Mouse (Mus musculus) CH12.LX (cell line): ENCODE results near the gene Rasa3. TPM values are rescaled to one million over a fixed set of nuclear protein-coding genes. Genes with fewer than 3 reads are reported as not detected.

Experiments used
- DNase-seq: peaks from one replicate; pipeline ENCODE4 v3.0.0-alpha.2; 2013; ENCODE audit errors: extremely low read depth
- H3K27ac ChIP-seq: 2 replicates; pipeline ENCODE4 v1.5.1; 2012; ENCODE audit warnings: low read depth, mild to moderate bottlenecking, control low read depth, moderate library complexity; ENCODE audit not compliant: insufficient read depth
- H3K27me3 ChIP-seq: replicated peaks from 2 replicates; pipeline ENCODE3; 2012; ENCODE audit warnings: inconsistent platforms
- H3K36me3 ChIP-seq, 2 experiments: replicated peaks in 1 of 2; 2 replicates each; pipeline versions ENCODE3 to v1.6.1; 2012; ENCODE audit warnings: inconsistent platforms in 1 of 2, low read length in 1 of 2, mild to moderate bottlenecking in 1 of 2, mixed read lengths in 1 of 2, moderate library complexity in 1 of 2; ENCODE audit not compliant: control insufficient read depth in 1 of 2, insufficient read depth in 1 of 2
- H3K4me1 ChIP-seq, 2 experiments: 2 replicates each; pipeline ENCODE4 v1.6.1; 2012; ENCODE audit warnings: inconsistent platforms in 1 of 2, moderate library complexity in 1 of 2; ENCODE audit not compliant: insufficient read depth in 2 of 2, control insufficient read depth in 1 of 2
- H3K4me2 ChIP-seq: 2 replicates; pipeline ENCODE4 v1.6.1; 2012; ENCODE audit warnings: low read depth, mild to moderate bottlenecking, control low read depth; ENCODE audit not compliant: poor library complexity, insufficient read depth, severe bottlenecking
- H3K4me3 ChIP-seq, 3 experiments: fragments of 150-350 bp in 1 of 3; sonication (generic) in 1 of 3; replicated peaks in 1 of 3; 2 replicates each; pipeline versions ENCODE3 to v1.5.1; 2011 to 2012; ENCODE audit warnings: low read depth in 2 of 3, low read length in 2 of 3, mild to moderate bottlenecking in 2 of 3, moderate library complexity in 2 of 3, control low read depth in 1 of 3, improper control_type of control experiment in 1 of 3, inconsistent platforms in 1 of 3, mixed read lengths in 1 of 3; ENCODE audit not compliant: poor library complexity in 1 of 3
- H3K79me2 ChIP-seq: replicated peaks from 2 replicates; pipeline ENCODE4 v1.6.1; 2012; ENCODE audit warnings: mild to moderate bottlenecking, moderate library complexity; ENCODE audit not compliant: control insufficient read depth, poor library complexity, insufficient read depth, severe bottlenecking; ENCODE audit errors: extremely low read depth
- H3K9ac ChIP-seq: 2 replicates; pipeline ENCODE4 v1.6.1; 2012; ENCODE audit warnings: low read depth, mild to moderate bottlenecking, control low read depth, moderate library complexity; ENCODE audit not compliant: insufficient read depth
- H3K9me3 ChIP-seq: replicated peaks from 2 replicates; pipeline ENCODE3; 2012; ENCODE audit warnings: low read length, inconsistent platforms, mixed read lengths
- BHLHE40 ChIP-seq: IDR thresholded peaks from 2 replicates; pipeline ENCODE4 v1.6.1; 2011; ENCODE audit warnings: mild to moderate bottlenecking, low read depth, low read length, improper control_type of control experiment
- CHD1 ChIP-seq: IDR thresholded peaks from 2 replicates; pipeline ENCODE4 v1.6.1; 2012; ENCODE audit warnings: low read depth, low read length, improper control_type of control experiment, inconsistent platforms
- CHD2 ChIP-seq: IDR thresholded peaks from 2 replicates; pipeline ENCODE4 v1.6.1; 2011; ENCODE audit warnings: low read length, improper control_type of control experiment
- CTCF ChIP-seq, 2 experiments: IDR thresholded peaks in 1 of 2; conservative IDR thresholded peaks in 1 of 2; 2 replicates each; pipeline ENCODE4 v1.5.1; 2011 to 2012; ENCODE audit warnings: low read depth in 2 of 2, low read length in 2 of 2, improper control_type of control experiment in 1 of 2, inconsistent platforms in 1 of 2, mild to moderate bottlenecking in 1 of 2, moderate library complexity in 1 of 2
- E2F4 ChIP-seq: IDR thresholded peaks from 2 replicates; pipeline ENCODE4 v1.6.1; 2011; ENCODE audit warnings: low read depth, low read length, improper control_type of control experiment; ENCODE audit not compliant: insufficient replicate concordance
- ELF1 ChIP-seq: IDR thresholded peaks from 2 replicates; pipeline ENCODE4 v1.6.1; 2014; ENCODE audit warnings: low read depth, mild to moderate bottlenecking, inconsistent platforms, low read length, improper control_type of control experiment
- EP300 ChIP-seq: IDR thresholded peaks from 2 replicates; pipeline ENCODE4 v1.6.1; 2011; ENCODE audit warnings: low read length, improper control_type of control experiment
- ETS1 ChIP-seq: conservative IDR thresholded peaks from 2 replicates; pipeline ENCODE4 v1.6.1; 2012; ENCODE audit warnings: low read depth, mild to moderate bottlenecking, inconsistent platforms, low read length, improper control_type of control experiment, moderate library complexity
- GABPA ChIP-seq: IDR thresholded peaks from 2 replicates; pipeline ENCODE4 v1.6.1; 2012; ENCODE audit warnings: low read depth, low read length, improper control_type of control experiment, inconsistent platforms; ENCODE audit not compliant: insufficient replicate concordance
- HCFC1 ChIP-seq: IDR thresholded peaks from 2 replicates; pipeline ENCODE4 v1.6.1; 2012; ENCODE audit warnings: low read depth, mild to moderate bottlenecking, inconsistent platforms, low read length, improper control_type of control experiment
- IRF4 ChIP-seq: IDR thresholded peaks from 2 replicates; pipeline ENCODE4 v1.6.1; 2014; ENCODE audit warnings: low read depth, mild to moderate bottlenecking, inconsistent platforms, low read length, improper control_type of control experiment
- JUN ChIP-seq: IDR thresholded peaks from 2 replicates; pipeline ENCODE4 v1.6.1; 2011; ENCODE audit warnings: low read depth, mild to moderate bottlenecking, low read length, improper control_type of control experiment, moderate library complexity; ENCODE audit not compliant: insufficient read depth
- JUND ChIP-seq: conservative IDR thresholded peaks from 2 replicates; pipeline ENCODE4 v1.6.1; 2011; ENCODE audit warnings: low read depth, low read length, improper control_type of control experiment
- KAT2A ChIP-seq: IDR thresholded peaks from 2 replicates; pipeline ENCODE4 v1.6.1; 2012; ENCODE audit warnings: low read length, improper control_type of control experiment, inconsistent platforms; ENCODE audit not compliant: insufficient replicate concordance
- MAFK ChIP-seq: IDR thresholded peaks from 2 replicates; pipeline ENCODE4 v1.6.1; 2011; ENCODE audit warnings: low read length, improper control_type of control experiment; ENCODE audit not compliant: insufficient replicate concordance
- MAX ChIP-seq: IDR thresholded peaks from 2 replicates; pipeline ENCODE4 v1.6.1; 2011; ENCODE audit warnings: low read length, improper control_type of control experiment
- MAZ ChIP-seq: IDR thresholded peaks from 2 replicates; pipeline ENCODE4 v1.6.1; 2012; ENCODE audit warnings: low read depth, mild to moderate bottlenecking, inconsistent platforms, low read length, improper control_type of control experiment, moderate library complexity
- MEF2A ChIP-seq: IDR thresholded peaks from 2 replicates; pipeline ENCODE4 v1.6.1; 2014; ENCODE audit warnings: low read depth, mild to moderate bottlenecking, inconsistent platforms, low read length, improper control_type of control experiment, borderline replicate concordance
- MXI1 ChIP-seq: IDR thresholded peaks from 2 replicates; pipeline ENCODE4 v1.6.1; 2011; ENCODE audit warnings: mild to moderate bottlenecking, low read depth, low read length, improper control_type of control experiment
- MYC ChIP-seq: IDR thresholded peaks from 2 replicates; pipeline ENCODE4 v1.6.1; 2011; ENCODE audit warnings: low read depth, mild to moderate bottlenecking, improper control_type of control experiment, low read length
- NELFE ChIP-seq: IDR thresholded peaks from 2 replicates; pipeline ENCODE4 v1.6.1; 2011; ENCODE audit warnings: low read depth, low read length, improper control_type of control experiment
- NRF1 ChIP-seq: IDR thresholded peaks from 2 replicates; pipeline ENCODE4 v1.6.1; 2014; ENCODE audit warnings: low read depth, mild to moderate bottlenecking, inconsistent platforms, low read length, improper control_type of control experiment, moderate library complexity
- PAX5 ChIP-seq: IDR thresholded peaks from 2 replicates; pipeline ENCODE4 v1.6.1; 2012; ENCODE audit warnings: low read length, inconsistent platforms, mixed read lengths
- POLR2A ChIP-seq: IDR thresholded peaks from 2 replicates; pipeline ENCODE4 v1.6.1; 2011; ENCODE audit warnings: low read depth, mild to moderate bottlenecking, improper control_type of control experiment, low read length
- POLR2AphosphoS2 ChIP-seq: IDR thresholded peaks from 2 replicates; pipeline ENCODE4 v1.6.1; 2011; ENCODE audit warnings: low read depth, low read length, improper control_type of control experiment
- RAD21 ChIP-seq: IDR thresholded peaks from 2 replicates; pipeline ENCODE4 v1.6.1; 2011; ENCODE audit warnings: low read depth, mild to moderate bottlenecking, low read length, improper control_type of control experiment, moderate library complexity
- RCOR1 ChIP-seq: conservative IDR thresholded peaks from 2 replicates; pipeline ENCODE4 v1.6.1; 2012; ENCODE audit warnings: low read depth, mild to moderate bottlenecking, inconsistent platforms, low read length, improper control_type of control experiment
- SIN3A ChIP-seq: IDR thresholded peaks from 2 replicates; pipeline ENCODE4 v1.6.1; 2012; ENCODE audit warnings: low read length, improper control_type of control experiment, inconsistent platforms
- SMC3 ChIP-seq: IDR thresholded peaks from 2 replicates; pipeline ENCODE4 v1.6.1; 2011; ENCODE audit warnings: low read depth, low read length, improper control_type of control experiment
- TBP ChIP-seq: conservative IDR thresholded peaks from 2 replicates; pipeline ENCODE4 v1.6.1; 2011; ENCODE audit warnings: low read depth, low read length, improper control_type of control experiment
- TCF12 ChIP-seq: IDR thresholded peaks from 2 replicates; pipeline ENCODE4 v1.6.1; 2014; ENCODE audit warnings: low read depth, mild to moderate bottlenecking, inconsistent platforms, low read length, improper control_type of control experiment
- UBTF ChIP-seq: IDR thresholded peaks from 2 replicates; pipeline ENCODE4 v1.6.1; 2012; ENCODE audit warnings: low read depth, mild to moderate bottlenecking, inconsistent platforms, low read length, improper control_type of control experiment, moderate library complexity
- USF1 ChIP-seq: IDR thresholded peaks from 2 replicates; pipeline ENCODE4 v1.6.1; 2014; ENCODE audit warnings: low read depth, mild to moderate bottlenecking, inconsistent platforms, low read length, improper control_type of control experiment
- USF2 ChIP-seq: conservative IDR thresholded peaks from 2 replicates; pipeline ENCODE4 v1.6.1; 2011; ENCODE audit warnings: low read depth, low read length, improper control_type of control experiment
- ZC3H11A ChIP-seq: IDR thresholded peaks from 2 replicates; pipeline ENCODE4 v1.6.1; 2012; ENCODE audit warnings: low read depth, mild to moderate bottlenecking, inconsistent platforms, low read length, improper control_type of control experiment
- ZKSCAN1 ChIP-seq: IDR thresholded peaks from 2 replicates; pipeline ENCODE4 v1.6.1; 2012; ENCODE audit warnings: low read depth, inconsistent platforms, low read length, improper control_type of control experiment, borderline replicate concordance
- ZMIZ1 ChIP-seq: IDR thresholded peaks from 2 replicates; pipeline ENCODE4 v1.6.1; 2012; ENCODE audit warnings: low read depth, mild to moderate bottlenecking, inconsistent platforms, low read length, improper control_type of control experiment
- ZNF384 ChIP-seq: IDR thresholded peaks from 2 replicates; pipeline ENCODE4 v1.6.1; 2012; ENCODE audit warnings: low read depth, low read length, improper control_type of control experiment, inconsistent platforms
- dilution Hi-C: fragments of 300-500 bp; cut with MboI; formaldehyde crosslinking; loops from 2 replicates; pipeline ENCODE4 v1.14.3; 2020; ENCODE audit warnings: low sequenced_read_pairs; ENCODE audit not compliant: extremely low pct_unique_long_range_greater_than_20kb, extremely low pct_ligation_motif_present
- in situ Hi-C: fragments of 300-500 bp; cut with MboI; formaldehyde crosslinking; loops from 3 replicates; pipeline ENCODE4 v1.14.3; 2019; ENCODE audit warnings: low sequenced_read_pairs, low pct_ligation_motif_present, low pct_unique_long_range_greater_than_20kb, mixed read lengths
- polyA plus RNA-seq: library from polyadenylated mRNA; unstranded; fragments of >175 nt; gene quantifications from 2 replicates; pipeline ENCODE4 v1.2.1, GENCODE M21; 2012; ENCODE audit warnings: low read depth; ENCODE audit not compliant: insufficient read length
- total RNA-seq, 2 experiments: library from RNA; depleted of rRNA; stranded (reverse); fragments of 300-350 nt in 1 of 2; fragments of >200 nt in 1 of 2; gene quantifications; 2 replicates each; pipeline ENCODE4 v1.2.3; 2012 to 2014

The Rasa3 gene
- total and polyA plus RNA-seq, 3 experiments: 12.8 to 28.5 (median 13.6) TPM

- dilution Hi-C loops: no loop called here
- peak overlapping the region; percentile 86 for H3K4me2 ChIP-seq
- H3K9ac ChIP-seq: peak overlapping the region; percentile 67
- DNase-seq: peak; percentile 82
- H3K27ac ChIP-seq: peak overlapping the region; percentile 95
- peaks cover 9 to 62% of the 10 kb centered on the region in 2 experiments; a peak in 3 of 4 replicates for H3K4me1 ChIP-seq
- no peaks in the 10 kb centered on the region for H3K27me3 ChIP-seq
- in situ Hi-C loops: loop anchor here (5.0 to 10.0 kb wide), 3 partner anchors 70 to 122 kb away; no protein-coding TSS in a partner anchor
- peaks cover 15% of the 10 kb centered on the region for H3K79me2 ChIP-seq
- H3K4me3 ChIP-seq: peak overlapping the region; percentile 71 to 91 (median 83)
- H3K36me3 ChIP-seq: peaks cover 0 to 14% of the 10 kb centered on the region in 2 experiments
- no peak; the same call in 1 of the 2 replicates for TF ChIP-seq MAFK
- peak; percentile 13 for TF ChIP-seq RAD21
- TF ChIP-seq USF2: 0 out of 2 replicates have a peak, but pooled peaks have one; percentile 13
- no peak; the same call in 1 of the 2 replicates for TF ChIP-seq ZMIZ1
- peak; percentile 92 for TF ChIP-seq MEF2A
- peak; percentile 82 for TF ChIP-seq SIN3A
- peak; percentile 76 for TF ChIP-seq MXI1
- TF ChIP-seq CHD2: peak; percentile 50
- TF ChIP-seq KAT2A: no peak
- peak; percentile 89 for TF ChIP-seq IRF4
- 0 out of 2 replicates have a peak, but pooled peaks have one; percentile 54 for TF ChIP-seq RCOR1
- peak; percentile 57 for TF ChIP-seq POLR2A
- TF ChIP-seq JUN: peak; percentile 67; the same call in 1 of the 2 replicates
- TF ChIP-seq E2F4: no peak
- TF ChIP-seq SMC3: no peak; the same call in 1 of the 2 replicates
- TF ChIP-seq UBTF: peak; percentile 81; the same call in 1 of the 2 replicates
- TF ChIP-seq NELFE: peak; percentile 56; the same call in 1 of the 2 replicates
- no peak for TF ChIP-seq NRF1
- TF ChIP-seq MAZ: 0 out of 2 replicates have a peak, but pooled peaks have one; percentile 34
- TF ChIP-seq ZC3H11A: no peak
- peak; percentile 84 for TF ChIP-seq TBP
- 0 out of 2 replicates have a peak, but pooled peaks have one; percentile 65 for TF ChIP-seq TCF12
- TF ChIP-seq HCFC1: peak; percentile 35; the same call in 1 of the 2 replicates
- TF ChIP-seq ZNF384: no peak
- TF ChIP-seq GABPA: no peak
- peak; percentile 68 for TF ChIP-seq ETS1
- peak; percentile 45; the same call in 1 of the 2 replicates for TF ChIP-seq BHLHE40
- no peak for TF ChIP-seq ZKSCAN1
- 0 out of 2 replicates have a peak, but pooled peaks have one; percentile 22 for TF ChIP-seq CHD1
- TF ChIP-seq ELF1: peak; percentile 77
- no peak for TF ChIP-seq POLR2AphosphoS2
- TF ChIP-seq USF1: no peak
- no peak for TF ChIP-seq PAX5
- TF ChIP-seq JUND: peak; percentile 65
- TF ChIP-seq EP300: peak; percentile 86
- peak; percentile 89 for TF ChIP-seq MYC
- TF ChIP-seq CTCF (conservative IDR thresholded peaks at IDR 0.05 in 1 of 2, IDR thresholded peaks at IDR 0.05 in 1 of 2; ENCODE audit: low read depth in 2 of 2, low read length in 2 of 2): peak in 1 of 2 experiments; percentile 44; a peak in 2 of 4 replicates
- TF ChIP-seq MAX: peak; percentile 86
- no peaks in the 10 kb centered on the region for H3K9me3 ChIP-seq
These were observed 3.0 kb downstream of the Rasa3 start for GRCm38 (mm10) chr8:13674294-13675010.
